Mouse (Mus musculus) mammary gland, adult 2 months (tissue): ENCODE measurements around the gene Gpr65. TPM values are rescaled to one million over a fixed set of nuclear protein-coding genes. Genes with fewer than 3 reads are reported as not detected.

Experiments
- polyA plus RNA-seq: library from polyadenylated mRNA; depleted of rRNA; stranded (reverse); fragments of >200 nt; gene quantifications from 2 replicates; pipeline ENCODE4 v1.2.3, GENCODE M21; 2012; ENCODE audit warnings: low replicate concordance; rRNA removed

Gpr65 gene
- polyA plus RNA-seq, result 2.7 and 5.2 TPM in 2 replicates

DNA sequence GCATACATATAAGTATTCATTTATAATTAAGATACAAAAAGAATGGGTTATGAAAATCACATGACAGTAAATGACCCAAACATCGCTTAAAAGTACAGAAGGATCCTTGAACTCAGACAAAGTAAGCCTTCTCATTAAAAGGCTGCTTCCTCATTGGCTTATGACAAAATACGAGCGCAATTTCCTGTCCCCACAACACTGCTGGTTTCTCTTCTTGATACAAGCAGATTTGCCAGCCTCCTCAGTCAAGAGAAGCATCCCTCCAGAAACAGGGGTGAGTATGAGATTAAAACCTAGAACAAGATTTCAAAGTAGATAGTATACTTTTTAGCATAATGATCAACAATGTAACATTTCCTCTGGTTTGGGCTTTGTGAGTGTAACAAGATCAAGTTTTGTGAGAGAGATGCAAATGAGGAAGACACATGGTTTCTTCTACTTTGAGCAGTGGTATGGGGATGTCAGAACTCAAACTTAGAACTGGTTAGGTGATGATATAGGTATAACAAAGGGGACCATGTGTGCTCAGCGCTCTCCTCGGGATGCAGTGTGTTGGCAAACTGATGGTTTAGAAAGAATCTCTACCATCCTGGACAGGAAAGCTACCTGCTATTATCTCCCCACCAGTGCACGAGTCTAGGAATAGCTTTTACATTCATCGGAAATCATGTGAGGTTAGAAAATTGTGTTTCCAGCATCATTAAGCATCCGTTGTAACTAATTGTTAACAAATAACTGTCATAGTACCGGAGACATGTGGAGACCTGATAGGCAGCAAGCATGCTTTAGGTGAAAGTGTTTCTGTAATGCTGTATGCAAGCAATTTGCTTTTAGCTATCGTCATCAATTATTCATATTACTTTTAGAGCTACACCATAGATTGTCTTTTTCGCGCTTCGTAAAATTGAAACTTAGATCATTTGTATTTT is at the start of gene Gpr65:
TSS of gene Gpr65 (plus strand) at position 195 of the 929 bp plus-strand sequence.

DNA sequence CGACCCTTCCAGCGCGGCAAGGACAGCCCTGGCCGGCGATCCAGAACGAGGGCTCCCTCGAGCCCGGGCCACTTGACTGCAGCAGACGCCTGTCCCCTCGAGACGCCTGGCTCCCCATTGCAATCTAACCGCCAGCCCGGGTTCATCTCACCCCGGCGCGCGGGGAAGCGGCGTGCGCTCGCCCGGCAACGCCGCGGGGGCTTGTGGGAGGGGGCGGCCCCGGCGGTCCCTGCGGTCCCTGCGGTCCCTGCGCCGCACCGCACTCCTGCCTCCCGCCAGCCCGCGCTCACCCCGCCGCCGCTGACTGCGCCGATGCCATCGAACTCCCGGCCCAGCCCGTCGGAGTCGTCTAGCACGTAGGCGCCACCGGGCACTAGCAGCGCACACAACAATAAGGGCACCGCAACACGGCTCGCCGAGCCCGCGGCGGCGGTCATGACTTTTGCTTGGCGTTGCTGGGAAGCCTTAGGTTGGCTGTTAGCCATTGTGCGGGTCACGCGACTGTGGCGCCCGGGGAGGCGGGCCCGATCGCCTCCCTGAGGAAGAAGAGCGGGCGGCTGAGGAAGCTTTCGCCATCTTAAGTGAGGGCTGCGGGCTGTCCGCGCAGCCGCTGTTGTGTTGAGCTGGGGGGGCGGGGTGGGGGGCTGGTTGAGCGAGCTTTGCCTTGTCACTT is 9.5 kb upstream of the Gpr65 start, which contains the start of gene Galc:
TSS of gene Galc (minus strand) at position 615 of the 673 bp plus-strand sequence.

Other genes with a start within 250 kb of the Gpr65 start
- gene Galc, start 9.2 kb upstream of the Gpr65 start, polyA plus RNA-seq, result 6.2 and 10.6 TPM in 2 replicates